Mouse (Mus musculus) ES-E14 (cell line): ENCODE measurements around the gene Ttn.

Source experiments
- CHD2 ChIP-seq: IDR thresholded peaks from 2 replicates; pipeline ENCODE4 v1.6.1; 2014; ENCODE audit warnings: mild to moderate bottlenecking, low read depth, low read length, inconsistent platforms
- HCFC1 ChIP-seq: IDR thresholded peaks from 2 replicates; pipeline ENCODE4 v1.6.1; 2012; ENCODE audit warnings: low read length, inconsistent platforms, borderline replicate concordance; ENCODE audit not compliant: insufficient read depth
- ZC3H11A ChIP-seq: IDR thresholded peaks from 2 replicates; pipeline ENCODE4 v1.6.1; 2012; ENCODE audit warnings: low read depth, mild to moderate bottlenecking, inconsistent platforms, low read length, borderline replicate concordance
- ZNF384 ChIP-seq: IDR thresholded peaks from 2 replicates; pipeline ENCODE4 v1.6.1; 2012; ENCODE audit warnings: low read depth, low read length, inconsistent platforms

GRCm38 (mm10) chr2:76962045-76962432 is 20.3 kb downstream of the Ttn start:
- no peak for TF ChIP-seq ZNF384
- TF ChIP-seq HCFC1, result no peak
- no peak for TF ChIP-seq ZC3H11A
- TF ChIP-seq CHD2, result no peak
